Mouse (Mus musculus) adrenal gland (tissue): ENCODE data around the gene Fam89a.

ENCODE experiments used
- intact Hi-C: fragments of 180-260 bp; cut with DNase I; formaldehyde crosslinking; loops from one replicate; pipeline ENCODE4 v1.15.1; 2025
- long read RNA-seq, 2 experiments: library from polyadenylated mRNA; unstranded; transcript quantifications; one replicate each; pipeline ENCODE4 v2.0.0; 2020; ENCODE audit warnings: borderline replicate concordance in 1 of 2; ENCODE audit not compliant: insufficient replicate concordance in 1 of 2

The Fam89a gene
- long read RNA-seq, experiment 1, partial matches to known transcripts, result 0 of 1 reads
- long read RNA-seq, experiment 1, other reads (novel, unspliced or antisense), result 0 of 1 reads
- long read RNA-seq, experiment 2, result 0 reads

- intact Hi-C loops, result no loop called here
Observed at GRCm38 (mm10) chr8:124751709-124752173, at the start of gene Fam89a. TSS of gene Fam89a (minus strand) at chr8:124751832.

DNA sequence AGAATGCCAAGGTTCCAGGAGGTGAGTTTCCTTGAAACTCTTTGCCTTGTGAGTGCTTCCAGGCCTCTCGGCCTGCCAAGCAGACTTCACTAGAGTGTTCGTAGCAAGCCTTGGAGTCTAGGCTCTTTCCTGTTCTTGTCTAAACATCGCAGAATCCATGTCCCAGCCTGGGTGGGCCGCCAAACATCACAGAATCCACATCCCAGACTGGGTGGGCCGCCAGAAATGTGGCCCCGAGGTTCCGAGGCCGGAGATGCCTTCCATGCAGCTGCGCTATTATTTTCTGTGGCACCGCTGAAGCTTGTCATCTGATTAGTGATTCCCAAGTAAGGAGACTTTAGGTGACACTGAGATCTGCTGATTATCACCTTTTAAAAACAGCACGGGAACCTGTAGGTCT, 48.9 kb upstream of the Fam89a start:
- intact Hi-C loops, result no loop called here

GRCm38 (mm10) chr8:124795781-124796488, 44.3 kb upstream of the Fam89a start:
- intact Hi-C loops, result no loop called here

GRCm38 (mm10) chr8:124794486-124794780, 42.8 kb upstream of the Fam89a start:
- intact Hi-C loops, result no loop called here

- intact Hi-C loops, result no loop called here
Observed at GRCm38 (mm10) chr8:124793661-124794485, 42.2 kb upstream of the Fam89a start.

DNA sequence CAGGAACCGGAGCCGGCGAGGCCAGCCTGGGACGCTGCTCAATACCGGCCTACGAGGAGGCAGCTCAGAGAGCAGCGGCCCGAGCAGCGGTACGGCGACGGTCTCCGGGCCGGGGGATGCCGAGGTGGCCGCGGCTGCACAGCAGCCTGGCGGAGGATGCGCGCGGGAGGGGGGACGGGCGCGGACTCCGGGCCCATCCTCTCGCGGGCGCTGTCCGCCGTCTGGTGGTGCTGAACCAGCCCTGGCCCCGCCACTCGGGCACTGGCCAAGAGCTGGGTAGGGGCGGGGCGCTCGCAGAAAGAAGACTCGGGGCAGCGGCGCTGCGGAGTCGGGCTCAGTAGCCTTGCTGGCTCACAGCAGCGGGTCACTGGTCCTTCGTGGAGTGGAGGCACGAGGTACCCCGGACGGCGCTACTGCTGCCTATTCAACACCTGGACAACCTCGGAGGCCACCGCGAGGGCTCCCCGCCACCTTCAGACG, 41.6 kb upstream of the Fam89a start:
- intact Hi-C loops, result no loop called here

GRCm38 (mm10) chr8:124792708-124793107, 41.1 kb upstream of the Fam89a start, which contains the start of gene Trim67:
TSS of gene Trim67 (plus strand) at chr8:124793092.
- intact Hi-C loops, result no loop called here

- intact Hi-C loops, result no loop called here
Observed at GRCm38 (mm10) chr8:124792186-124792585, 40.6 kb upstream of the Fam89a start.

DNA sequence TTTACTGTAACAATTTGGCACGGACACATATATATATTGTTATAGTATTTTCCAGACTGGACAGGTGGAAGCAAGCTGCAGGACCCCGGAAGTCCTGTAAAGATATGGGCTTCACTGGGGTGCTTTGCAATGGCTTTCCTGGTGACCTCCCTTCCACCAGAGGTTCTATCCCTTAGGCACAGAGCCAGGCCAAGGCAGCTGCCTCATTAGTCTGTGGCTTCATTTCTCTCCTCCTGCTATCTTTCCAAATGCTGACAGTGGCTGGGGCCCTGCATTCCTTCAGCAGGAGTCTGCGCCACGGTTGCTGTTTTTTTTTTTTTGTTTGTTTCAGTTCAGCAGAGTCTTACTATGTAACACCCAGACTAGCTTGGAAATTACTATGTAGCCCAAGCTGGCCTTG, 40.1 kb upstream of the Fam89a start:
- intact Hi-C loops, result no loop called here

DNA sequence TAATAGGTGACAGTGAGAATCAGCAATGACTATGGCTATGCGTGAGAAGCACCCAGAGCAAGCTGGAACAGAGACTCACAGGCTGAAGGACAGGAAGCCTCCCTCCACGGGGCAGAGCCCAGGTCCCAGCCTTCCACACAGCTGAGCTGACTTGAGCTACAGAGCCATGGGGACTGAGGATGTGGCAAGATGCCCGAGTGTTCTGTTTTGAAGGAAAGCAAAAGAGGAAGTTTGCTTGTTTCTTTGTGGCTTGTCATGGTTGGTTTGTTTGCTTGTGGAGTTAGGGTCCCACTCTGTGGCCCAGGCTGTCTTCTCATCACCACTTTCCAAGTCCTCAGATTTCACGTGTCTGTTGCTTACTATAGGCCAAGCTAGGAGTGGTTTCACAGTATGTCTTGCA, 39.0 kb upstream of the Fam89a start:
- intact Hi-C loops, result no loop called here

- intact Hi-C loops, result no loop called here
Observed at GRCm38 (mm10) chr8:124784613-124785012, 33.0 kb upstream of the Fam89a start.

DNA sequence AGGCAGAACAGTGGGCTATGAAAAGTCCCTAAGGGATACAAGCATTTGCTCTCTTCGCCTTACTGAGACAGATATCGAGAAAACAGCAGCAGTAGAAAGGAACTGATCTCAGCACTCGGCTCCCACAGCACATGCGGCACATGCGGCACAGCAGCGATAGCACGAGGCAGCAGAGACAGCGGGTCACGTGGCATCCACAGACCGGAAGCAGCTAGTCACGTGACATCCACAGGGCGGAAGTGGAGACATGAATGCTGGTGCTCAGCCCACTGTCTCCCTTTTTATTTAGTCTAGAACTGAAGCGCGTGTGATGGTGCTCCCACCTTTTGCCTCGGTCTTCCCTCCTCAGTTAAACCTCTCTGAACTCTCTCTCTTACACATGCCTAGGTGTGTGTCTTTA, 31.6 kb upstream of the Fam89a start:
- intact Hi-C loops, result no loop called here

DNA sequence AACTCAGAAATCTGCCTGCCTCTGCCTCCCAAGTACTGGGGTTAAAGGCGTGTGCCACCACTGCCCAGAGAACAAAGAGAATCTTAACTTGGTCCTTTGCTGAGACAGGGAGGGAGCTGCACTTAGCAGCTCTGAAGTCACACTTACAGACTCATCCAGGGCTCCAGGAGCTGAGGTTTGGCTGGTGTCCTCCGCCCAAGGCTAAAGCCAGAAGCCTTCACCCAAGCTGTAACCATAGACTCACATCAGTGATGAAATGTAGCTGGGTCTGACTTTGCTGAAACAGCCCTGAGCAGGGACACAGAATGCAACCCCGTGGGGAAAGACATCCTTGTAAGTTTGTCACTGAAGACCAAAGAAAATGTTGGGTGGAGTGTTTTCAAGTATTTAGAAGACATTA, 30.8 kb upstream of the Fam89a start:
- intact Hi-C loops, result no loop called here

DNA sequence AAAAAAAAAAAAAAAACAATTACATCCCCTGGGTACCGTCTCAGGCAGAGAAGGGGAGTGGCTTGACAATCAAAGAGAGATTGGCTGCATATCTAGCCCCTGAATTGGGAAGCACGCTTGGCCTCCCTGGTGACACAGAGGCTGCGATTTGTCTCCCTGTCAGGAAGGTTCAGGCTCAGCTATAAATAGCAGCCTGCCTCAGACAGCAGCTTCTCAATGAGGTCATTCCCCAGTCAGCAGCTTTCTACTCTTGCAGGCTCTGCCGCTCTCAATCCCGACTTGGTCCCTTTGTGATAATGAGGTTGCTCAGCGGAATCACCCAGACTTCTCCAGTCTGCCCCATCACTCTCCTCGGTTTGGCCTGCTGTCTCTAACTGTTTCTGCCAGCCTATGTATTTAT, 28.6 kb upstream of the Fam89a start:
- intact Hi-C loops, result no loop called here

DNA sequence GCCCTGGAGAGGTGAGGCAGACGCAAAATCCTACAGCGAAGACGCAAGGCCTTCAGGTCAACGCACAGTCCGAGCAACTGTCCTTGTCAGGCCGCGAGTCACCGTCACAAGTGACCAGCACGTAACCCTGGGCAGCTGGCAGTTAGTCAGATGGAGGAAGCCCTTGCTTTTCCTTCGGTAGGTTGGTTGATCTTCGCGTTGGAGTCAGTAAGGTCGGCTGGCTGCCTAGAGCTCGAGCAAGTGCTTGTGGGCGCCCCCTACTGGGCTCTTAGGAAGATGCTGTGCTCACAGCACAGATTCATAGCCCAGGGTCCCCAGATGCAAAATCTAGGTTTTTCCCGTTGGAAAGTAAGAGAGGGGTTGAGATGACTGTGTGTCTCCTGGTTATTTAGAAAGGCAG, 24.1 kb upstream of the Fam89a start:
- intact Hi-C loops, result no loop called here

DNA sequence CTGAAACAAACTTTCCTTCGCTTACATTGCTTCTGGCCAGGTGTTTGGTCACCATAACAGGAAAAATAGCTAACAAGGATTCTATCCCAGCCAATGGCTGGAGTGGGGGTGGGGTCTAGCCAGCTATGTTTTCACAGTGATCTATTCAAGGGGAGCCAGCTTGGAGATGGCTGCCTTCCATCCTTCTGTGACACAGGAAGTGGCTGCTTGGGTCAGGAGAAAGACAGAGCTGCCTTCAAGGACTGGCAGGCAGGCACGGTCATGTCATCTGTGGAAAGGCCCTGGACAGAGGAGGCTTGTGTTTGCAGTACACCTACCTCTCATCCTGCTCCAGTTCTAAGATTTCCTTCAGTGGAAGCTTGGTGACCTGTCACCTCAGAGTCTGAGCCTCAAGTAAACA, 20.8 kb upstream of the Fam89a start:
- intact Hi-C loops, result no loop called here

GRCm38 (mm10) chr8:124763061-124763460, 11.4 kb upstream of the Fam89a start:
- intact Hi-C loops, result no loop called here

GRCm38 (mm10) chr8:124758544-124758943, 6.9 kb upstream of the Fam89a start:
- intact Hi-C loops, result no loop called here

GRCm38 (mm10) chr8:124756601-124757000, 5.0 kb upstream of the Fam89a start:
- intact Hi-C loops, result no loop called here

- intact Hi-C loops, result no loop called here
Observed at GRCm38 (mm10) chr8:124756153-124756552, 4.5 kb upstream of the Fam89a start.

DNA sequence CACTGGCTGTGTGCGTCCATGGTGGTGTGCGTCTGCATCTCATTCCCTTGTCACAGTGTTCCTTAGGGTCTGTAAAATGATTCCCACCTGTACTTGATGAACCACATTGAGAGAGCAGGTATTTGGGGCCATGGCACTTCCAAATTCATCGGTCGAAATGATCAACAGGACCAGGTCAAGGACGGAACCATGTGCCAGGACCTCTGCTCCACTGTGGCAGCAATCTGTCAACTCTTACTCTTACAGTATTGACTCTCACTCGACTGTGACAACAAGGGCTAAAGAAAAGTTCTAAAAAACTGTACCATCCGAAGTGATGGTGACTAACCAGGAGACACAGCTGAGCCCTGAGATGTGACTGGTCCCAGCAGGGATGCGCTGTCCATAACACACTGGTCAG, 3.8 kb upstream of the Fam89a start:
- intact Hi-C loops, result no loop called here

DNA sequence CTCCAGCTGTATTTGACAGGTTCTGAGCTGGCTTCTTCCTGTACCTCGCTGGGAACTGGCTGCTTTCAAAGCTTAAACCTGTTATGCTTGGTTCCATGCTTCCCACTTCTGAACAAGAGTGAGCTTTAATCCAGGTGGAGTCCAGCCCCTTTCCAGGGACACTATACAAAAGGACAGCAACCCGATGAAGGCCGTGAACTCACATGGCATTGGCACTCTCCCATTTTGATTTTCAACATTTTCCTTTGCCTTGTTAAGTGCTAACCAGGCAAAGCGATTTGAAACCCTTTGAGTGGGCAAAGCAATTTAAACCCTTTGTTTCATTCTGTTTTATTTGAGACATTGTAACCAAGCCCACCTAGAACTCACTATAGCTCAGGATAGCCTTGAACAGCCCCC, 3.2 kb upstream of the Fam89a start:
- intact Hi-C loops, result no loop called here
